Mouse (Mus musculus) ES-E14 (cell line): ENCODE data around the gene Snai1.

ENCODE experiments used
- CHD2 ChIP-seq: IDR thresholded peaks from 2 replicates; pipeline ENCODE4 v1.6.1; 2014; ENCODE audit warnings: mild to moderate bottlenecking, low read depth, low read length, inconsistent platforms
- HCFC1 ChIP-seq: IDR thresholded peaks from 2 replicates; pipeline ENCODE4 v1.6.1; 2012; ENCODE audit warnings: low read length, inconsistent platforms, borderline replicate concordance; ENCODE audit not compliant: insufficient read depth
- ZC3H11A ChIP-seq: IDR thresholded peaks from 2 replicates; pipeline ENCODE4 v1.6.1; 2012; ENCODE audit warnings: low read depth, mild to moderate bottlenecking, inconsistent platforms, low read length, borderline replicate concordance

DNA sequence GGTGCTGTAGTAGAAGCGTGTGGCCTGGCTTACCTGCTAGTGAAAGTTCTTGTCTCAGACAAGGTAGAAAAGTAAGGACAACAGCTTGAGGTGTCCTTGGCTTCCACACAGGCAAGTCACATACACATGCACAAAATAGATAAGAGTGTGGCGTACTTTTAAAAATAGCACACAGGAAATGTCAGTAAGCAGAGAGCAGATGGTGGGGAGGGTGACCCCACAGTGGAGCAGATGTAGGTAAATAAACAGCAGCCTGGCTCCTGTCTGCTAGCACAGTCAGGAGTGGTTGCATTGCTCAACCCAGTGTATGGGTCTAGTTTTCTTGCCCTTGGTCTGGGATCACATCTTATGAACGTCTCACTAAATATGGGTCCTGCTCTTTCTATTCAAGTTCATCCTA lies 27.5 kb upstream of the Snai1 start:
- TF ChIP-seq HCFC1, result no peak
- no peak for TF ChIP-seq ZC3H11A
- no peak for TF ChIP-seq CHD2
